Mouse (Mus musculus) heart, postnatal 10 days (tissue): ENCODE measurements around the gene Lpin2. TPM values are rescaled to one million over a fixed set of nuclear protein-coding genes. Genes with fewer than 3 reads are reported as not detected.
A peak's percentile ranks its signal among the peaks of the same experiment; 100 is the strongest.

Source experiments
- DNase-seq, 2 experiments: peaks; one replicate each; pipeline ENCODE4 v3.0.0; 2021
- intact Hi-C: fragments of 180-260 bp; cut with DNase I; formaldehyde crosslinking; loops from one replicate; pipeline ENCODE4 v1.15.1; 2025
- total RNA-seq, 2 experiments: library from RNA; stranded (reverse); gene quantifications; 2 replicates each; pipeline ENCODE4 v1.2.3; 2021

Gene Lpin2
- total RNA-seq, 2 experiments from 2014 or later: 11.9 to 14.4 TPM

- intact Hi-C loops: loop anchor here (1.0 to 10.0 kb wide), 6 partner anchors 109 to 441 kb away; partner anchors contain the start of genes Myl12a and Myom1
- peak; percentile 47 to 61 for DNase-seq
Measured at GRCm38 (mm10) chr17:71195633-71196391, 13.5 kb downstream of the Lpin2 start.

GRCm38 (mm10) chr17:71196415-71196814 lies 14.1 kb downstream of the Lpin2 start:
- DNase-seq: no peak
- intact Hi-C loops: loop anchor here (1.0 to 10.0 kb wide), 6 partner anchors 109 to 442 kb away; partner anchors contain the start of genes Myl12a and Myom1

DNA sequence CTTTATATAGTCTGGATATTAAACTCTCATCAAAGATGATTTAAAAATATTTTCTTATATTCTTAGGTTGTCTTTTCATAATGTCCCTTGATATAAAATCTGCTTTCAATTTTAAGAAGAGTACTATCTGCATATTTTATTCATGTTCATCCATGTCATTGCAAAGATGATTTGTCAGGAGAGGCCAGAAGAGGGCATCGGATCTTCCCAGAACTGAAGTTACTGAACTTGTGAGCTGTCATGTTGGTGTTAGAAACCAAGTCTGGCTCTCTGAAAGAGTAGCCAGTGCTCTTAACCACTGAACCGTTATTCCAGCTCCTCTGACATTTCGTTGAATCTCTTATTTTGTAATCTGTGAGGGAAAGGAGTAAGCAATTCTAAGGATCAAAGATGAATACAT lies 17.0 kb downstream of the Lpin2 start:
- intact Hi-C loops: loop anchor here (5.0 to 10.0 kb wide), 5 partner anchors 112 to 445 kb away; partner anchors contain the start of genes Myl12a and Myom1
- DNase-seq: peak; percentile 21 to 26

GRCm38 (mm10) chr17:71202136-71202535 lies 19.8 kb downstream of the Lpin2 start:
- intact Hi-C loops: no loop called here
- DNase-seq: no peak

DNA sequence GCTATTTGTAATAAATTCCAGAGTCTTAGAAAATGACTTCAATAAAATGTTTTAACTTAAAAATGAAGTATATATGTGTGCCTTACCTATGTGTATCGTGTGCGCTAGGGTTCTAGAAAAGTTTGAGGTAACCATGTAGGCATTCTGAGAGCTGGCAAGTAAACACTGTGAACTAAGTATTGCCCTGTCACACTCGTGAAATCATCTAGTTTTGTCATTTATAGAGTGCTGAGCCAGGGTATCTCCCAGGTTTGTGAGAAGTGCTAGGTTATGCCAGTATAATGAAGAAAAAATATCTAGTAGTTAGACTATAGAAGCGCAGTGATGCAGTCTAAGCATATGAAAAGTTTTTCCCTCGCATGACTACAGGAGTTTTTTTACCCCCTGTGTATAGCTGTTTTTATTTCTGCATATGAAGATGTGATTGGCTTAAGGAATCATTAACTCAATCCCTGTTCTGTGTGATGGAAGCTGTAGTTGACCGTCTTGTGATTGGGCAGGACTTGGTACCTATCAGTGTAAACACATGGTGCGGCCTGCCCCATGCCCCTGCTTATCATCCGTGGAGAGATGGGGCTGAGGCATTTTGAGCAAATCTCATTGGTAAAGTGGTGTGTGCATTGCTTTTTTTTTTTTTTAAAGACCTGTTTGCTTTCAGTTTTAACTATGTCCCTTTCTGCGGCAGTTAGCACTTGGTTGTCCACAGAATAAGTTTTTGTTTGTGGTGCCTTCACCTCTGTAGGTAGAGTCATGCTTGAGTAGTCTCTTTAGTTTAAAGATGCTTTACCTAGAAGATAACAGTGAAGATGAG lies 21.8 kb downstream of the Lpin2 start:
- intact Hi-C loops: no loop called here
- no peak for DNase-seq

DNA sequence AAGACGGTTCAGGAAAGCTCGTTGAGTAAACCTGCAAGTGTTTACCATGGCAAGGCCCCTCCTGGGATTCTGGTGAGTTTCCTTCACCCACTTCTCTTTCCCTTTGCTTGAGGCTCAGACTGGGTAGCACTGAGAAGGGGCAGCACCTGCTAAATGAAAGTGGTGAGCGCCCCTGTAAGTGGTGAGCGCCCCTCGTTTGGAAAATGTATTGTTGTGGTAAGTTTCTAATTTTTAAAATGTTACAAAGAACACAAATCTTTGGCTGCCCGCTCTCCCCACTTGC lies 22.4 kb downstream of the Lpin2 start:
- no peak for DNase-seq
- intact Hi-C loops: no loop called here

DNA sequence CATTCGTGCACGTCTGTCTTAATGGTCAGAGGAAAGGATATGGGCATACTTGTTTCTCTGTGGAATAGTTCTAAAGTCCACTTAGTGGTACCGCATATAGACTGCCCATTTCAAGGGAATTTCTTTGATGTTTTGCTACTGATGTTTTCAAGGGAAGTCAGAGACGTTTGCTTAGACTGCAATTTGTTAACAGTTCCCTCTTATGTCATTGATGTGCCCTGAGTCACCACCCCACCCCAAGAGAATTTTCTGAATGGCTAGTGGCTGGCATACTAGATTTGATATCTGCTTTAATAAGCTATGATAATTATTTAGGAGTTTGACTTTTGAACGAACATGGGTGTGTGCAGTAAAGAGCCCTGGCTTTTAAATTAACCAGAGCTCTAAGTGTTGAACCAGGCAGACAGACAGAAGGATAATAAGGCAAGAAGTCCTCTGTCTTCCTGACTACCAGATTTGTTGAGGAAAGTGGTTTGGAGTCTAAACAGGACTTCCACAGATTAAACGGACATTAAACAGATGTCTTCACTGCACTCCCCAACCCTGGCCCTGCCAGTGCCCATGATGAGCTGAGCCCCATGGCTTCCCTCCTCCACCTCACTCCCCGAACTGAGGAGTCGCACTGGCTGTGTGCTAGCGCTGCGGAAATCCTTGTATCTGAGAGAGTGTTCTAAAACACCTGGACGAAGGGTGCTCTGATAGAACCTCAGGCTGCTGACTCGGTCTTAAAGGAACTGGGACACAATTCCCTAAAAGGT lies 24.0 kb downstream of the Lpin2 start:
- intact Hi-C loops: no loop called here
- DNase-seq: no peak

DNA sequence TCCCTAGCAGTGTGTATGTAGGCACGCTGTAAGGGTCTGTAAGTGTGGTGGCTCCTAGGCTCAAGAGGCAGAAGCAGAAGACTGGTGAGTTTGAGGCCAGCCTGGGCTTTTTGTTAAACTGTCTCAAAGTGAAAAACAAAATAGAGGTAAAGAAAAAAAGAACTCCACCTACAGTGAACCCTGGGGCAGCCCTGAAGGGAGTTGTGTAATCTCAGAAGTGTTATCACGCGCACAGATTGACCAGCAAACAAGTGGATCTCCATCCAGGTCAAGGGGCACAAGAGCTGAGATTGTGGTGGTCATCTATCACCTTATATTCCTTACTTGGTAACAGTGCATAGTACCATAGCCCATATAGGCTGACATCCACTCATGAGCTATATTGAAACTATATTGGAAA lies 24.9 kb downstream of the Lpin2 start:
- DNase-seq: no peak
- intact Hi-C loops: no loop called here

GRCm38 (mm10) chr17:71208376-71208775 lies 26.0 kb downstream of the Lpin2 start:
- DNase-seq: no peak
- intact Hi-C loops: no loop called here

- intact Hi-C loops: no loop called here
- no peak for DNase-seq
Measured at GRCm38 (mm10) chr17:71208921-71209320, 26.6 kb downstream of the Lpin2 start.

- no peak for DNase-seq
- intact Hi-C loops: no loop called here
Measured at GRCm38 (mm10) chr17:71209936-71210335, 27.6 kb downstream of the Lpin2 start.

- no peak for DNase-seq
- intact Hi-C loops: no loop called here
Measured at GRCm38 (mm10) chr17:71211962-71212646, 29.7 kb downstream of the Lpin2 start.

DNA sequence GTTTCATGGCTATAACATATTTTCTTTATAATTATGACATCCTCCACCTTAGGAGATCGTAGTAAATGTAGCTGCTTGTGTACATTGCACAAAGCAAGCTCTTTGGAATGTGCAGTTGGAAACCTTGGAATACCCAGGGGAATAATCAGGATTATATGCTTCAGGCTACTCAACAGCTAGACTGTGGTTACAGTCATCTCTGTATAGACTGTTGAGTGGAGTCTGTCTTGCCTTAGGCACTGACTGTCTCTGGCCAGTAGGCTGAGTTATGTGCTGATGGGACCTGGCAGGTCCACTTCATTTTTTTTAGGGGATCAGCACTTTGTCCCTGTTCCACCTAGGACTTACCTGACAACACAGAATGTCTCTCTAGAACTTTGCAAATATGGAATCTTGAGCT lies 31.3 kb downstream of the Lpin2 start:
- no peak for DNase-seq
- intact Hi-C loops: no loop called here

GRCm38 (mm10) chr17:71214514-71215240 lies 32.3 kb downstream of the Lpin2 start:
- intact Hi-C loops: no loop called here

DNA sequence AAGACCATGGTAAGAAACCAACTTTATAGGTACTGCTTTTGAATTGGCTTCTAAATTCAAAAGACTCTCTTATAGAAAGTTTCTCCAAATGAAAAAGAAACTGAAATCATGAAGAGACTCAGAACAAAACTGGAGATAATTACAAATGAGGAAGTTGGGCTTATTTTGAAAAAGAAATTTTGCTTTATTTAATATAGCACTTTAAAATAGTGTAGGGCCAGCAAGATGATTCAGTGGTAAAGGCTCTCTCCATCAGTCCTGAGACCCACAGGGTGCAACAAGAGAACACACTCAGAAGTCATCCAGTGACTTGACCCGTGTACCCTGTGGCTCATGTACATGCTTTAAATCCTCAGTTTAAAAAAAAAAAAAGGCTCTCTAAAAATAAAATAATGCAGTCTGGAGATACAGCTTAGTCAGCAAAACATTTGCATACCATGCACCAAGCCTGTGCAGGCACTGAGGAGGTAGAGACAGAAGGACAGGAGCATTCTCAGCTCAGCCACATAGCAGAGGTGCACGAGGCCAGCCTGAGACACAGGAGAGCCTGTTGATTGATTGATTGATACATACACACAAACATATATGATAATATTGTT lies 33.0 kb downstream of the Lpin2 start:
- no peak for DNase-seq
- intact Hi-C loops: no loop called here

More at GRCm38 (mm10) chr17:71214514-71215240, 32.3 kb downstream of the Lpin2 start:
- DNase-seq: no peak

DNA sequence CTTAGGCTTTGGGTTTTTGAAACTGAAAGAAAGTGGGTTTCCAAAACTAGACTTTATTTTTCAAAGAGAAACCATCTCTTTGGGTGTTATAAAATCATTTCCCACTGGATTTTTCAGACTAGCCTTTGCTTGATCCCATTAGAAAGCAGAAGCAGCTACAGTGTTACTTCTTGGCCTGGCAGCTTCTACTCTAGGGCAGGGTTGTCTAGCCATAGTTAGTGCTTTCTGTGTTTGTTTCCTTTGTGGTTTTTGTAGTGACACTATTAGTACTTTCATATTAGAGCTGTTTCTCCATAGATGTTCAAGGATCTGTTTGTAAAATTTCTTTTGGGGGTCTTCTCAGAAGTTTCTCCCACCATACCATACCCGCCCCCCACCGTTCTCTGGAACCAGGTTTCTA lies 33.9 kb downstream of the Lpin2 start:
- DNase-seq: no peak
- intact Hi-C loops: no loop called here

DNA sequence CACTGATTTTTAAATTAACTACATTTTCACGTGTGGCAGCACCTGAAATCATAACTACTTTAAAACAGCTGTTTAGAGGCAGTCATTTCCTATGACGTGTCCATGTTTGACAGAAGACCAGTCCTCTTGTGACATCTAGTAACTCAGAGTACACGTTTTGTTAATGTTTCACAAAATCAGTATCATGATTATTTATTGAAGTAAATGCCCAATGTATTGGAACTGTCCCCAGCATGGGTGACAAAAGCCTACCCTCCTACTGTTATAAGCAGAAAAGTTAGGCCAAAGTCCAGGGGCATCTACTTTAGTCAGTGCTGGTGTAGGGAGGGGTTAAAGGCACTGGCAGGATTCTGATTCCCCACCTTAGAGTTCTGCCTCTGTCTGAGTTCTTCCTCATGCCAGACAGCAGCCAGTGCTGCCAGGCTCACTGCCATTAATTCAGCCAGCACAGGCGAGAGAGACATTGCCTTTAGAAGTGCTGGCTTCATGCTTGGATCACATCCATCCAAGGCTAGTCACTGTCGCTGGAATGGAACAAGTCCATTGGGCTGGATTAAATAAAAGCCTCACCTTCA lies 34.8 kb downstream of the Lpin2 start:
- DNase-seq: peak in 1 of 2 experiments; percentile 17
- intact Hi-C loops: no loop called here

- DNase-seq: no peak
- intact Hi-C loops: no loop called here
Measured at GRCm38 (mm10) chr17:71221383-71221782, 39.0 kb downstream of the Lpin2 start.

DNA sequence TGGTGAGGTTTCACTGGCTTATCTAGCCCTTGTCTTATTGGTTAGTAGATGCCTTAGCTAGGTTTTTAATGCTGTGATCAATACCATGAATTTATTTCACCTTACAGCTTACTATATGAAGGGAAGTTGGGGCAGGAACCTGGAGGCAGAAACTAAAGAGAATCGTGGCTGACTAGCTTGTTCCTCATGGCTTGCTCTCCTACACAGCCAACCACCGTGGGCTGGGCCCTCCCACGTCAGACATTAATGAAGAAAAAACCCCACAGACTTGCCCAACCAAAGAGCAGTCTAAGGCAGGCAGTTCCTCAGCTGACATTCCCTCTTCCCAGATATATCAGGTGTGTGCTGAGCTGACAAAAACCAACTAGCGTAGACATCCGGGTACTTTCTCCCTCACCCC lies 41.3 kb downstream of the Lpin2 start:
- DNase-seq: no peak
- intact Hi-C loops: no loop called here
